Mouse (Mus musculus) erythroblast, embryonic 14.5 days (primary cell): ENCODE measurements around the gene Ninj1.

Source experiments
- GATA1 ChIP-seq: IDR thresholded peaks from 2 replicates; pipeline ENCODE4 v1.6.1; 2012; ENCODE audit warnings: low read length, inconsistent platforms, mixed read lengths
- TAL1 ChIP-seq: IDR thresholded peaks from 3 replicates; pipeline ENCODE4 v1.6.1; 2012; ENCODE audit warnings: low read length, inconsistent platforms, mixed read lengths

- no peak for TF ChIP-seq TAL1
- TF ChIP-seq GATA1: no peak
These were observed 16.7 kb upstream of the Ninj1 start for GRCm38 (mm10) chr13:49170623-49171022.
